Mouse (Mus musculus): ENCODE results near the gene Bsg. TPM values are rescaled to one million over a fixed set of nuclear protein-coding genes. Genes with fewer than 3 reads are reported as not detected.

Gene Bsg
- polyA plus RNA-seq (2012; rRNA removed): 812 and 1,288 TPM in 2 replicates

GRCm38 (mm10) chr10:79704065-79704969 lies at the start of gene Bsg:
Gene Bsg (plus strand): TSS chr10:79704491.

GRCm38 (mm10) chr10:79664131-79664665 lies 40.1 kb upstream of the Bsg start, which contains the start of gene Madcam1:
Gene Madcam1 (plus strand): TSS chr10:79664559.

GRCm38 (mm10) chr10:79668771-79669575 lies 35.3 kb upstream of the Bsg start, which contains the start of gene Tpgs1:
Gene Tpgs1 (plus strand): TSS chr10:79669369.

GRCm38 (mm10) chr10:79681591-79682245 lies 22.6 kb upstream of the Bsg start, which contains the start of gene Cdc34:
Gene Cdc34 (plus strand): TSS chr10:79682195.

GRCm38 (mm10) chr10:79688720-79689119 lies 15.6 kb upstream of the Bsg start, which contains the start of gene Gzmm:
Gene Gzmm (plus strand): TSS chr10:79689020.

GRCm38 (mm10) chr10:79716254-79716987 lies 12.1 kb downstream of the Bsg start, which contains the start of gene Hcn2:
Gene Hcn2 (plus strand): TSS chr10:79716634.

GRCm38 (mm10) chr10:79745898-79746773 lies 41.8 kb downstream of the Bsg start, which contains the start of gene Polrmt:
Gene Polrmt (minus strand): TSS chr10:79746581.

GRCm38 (mm10) chr10:79754856-79755516 lies 50.7 kb downstream of the Bsg start, which contains the start of gene Fgf22:
Gene Fgf22 (plus strand): TSS chr10:79755076.

Other genes with a start within 250 kb of the Bsg start
- gene Vmn2r83, start 235.8 kb upstream of the Bsg start, polyA plus RNA-seq (2012; rRNA removed): not detected in 2 replicates
- 46.8 and 52.3 TPM in 2 replicates for gene Plpp2, start 170.7 kb upstream of the Bsg start, polyA plus RNA-seq (2012; rRNA removed)
- 205 and 206 TPM in 2 replicates for gene Mier2, start 149.3 kb upstream of the Bsg start, polyA plus RNA-seq (2012; rRNA removed)
- gene Theg, start 117.2 kb upstream of the Bsg start, polyA plus RNA-seq (2012; rRNA removed): not detected in 2 replicates
- 1.0 and 1.1 TPM in 2 replicates for gene C2cd4c, start 90.5 kb upstream of the Bsg start, polyA plus RNA-seq (2012; rRNA removed)
- gene Shc2, start 66.6 kb upstream of the Bsg start, polyA plus RNA-seq (2012; rRNA removed): 23.4 and 27.1 TPM in 2 replicates
- not detected in 2 replicates for gene Odf3l2, start 58.8 kb upstream of the Bsg start, polyA plus RNA-seq (2012; rRNA removed)
- 0.37 and 0.41 TPM in 2 replicates for gene Madcam1, start 39.9 kb upstream of the Bsg start, polyA plus RNA-seq (2012; rRNA removed)
- 157 and 195 TPM in 2 replicates for gene Tpgs1, start 35.1 kb upstream of the Bsg start, polyA plus RNA-seq (2012; rRNA removed)
- 105 and 140 TPM in 2 replicates for gene Cdc34, start 22.3 kb upstream of the Bsg start, polyA plus RNA-seq (2012; rRNA removed)
- gene Gzmm, start 15.5 kb upstream of the Bsg start, polyA plus RNA-seq (2012; rRNA removed): 0.38 and 0.59 TPM in 2 replicates
- 15.6 and 16.5 TPM in 2 replicates for gene Hcn2, start 12.1 kb downstream of the Bsg start, polyA plus RNA-seq (2012; rRNA removed)
- 87.5 and 91.0 TPM in 2 replicates for gene Polrmt, start 42.1 kb downstream of the Bsg start, polyA plus RNA-seq (2012; rRNA removed)
- gene Fgf22, start 50.6 kb downstream of the Bsg start, polyA plus RNA-seq (2012; rRNA removed): 0.14 TPM in 1 of 2 replicates, not detected in the other
- 308 and 375 TPM in 2 replicates for gene Rnf126, start 62.5 kb downstream of the Bsg start, polyA plus RNA-seq (2012; rRNA removed)
- 44.1 and 45.1 TPM in 2 replicates for gene Fstl3, start 72.8 kb downstream of the Bsg start, polyA plus RNA-seq (2012; rRNA removed)
- 0.20 and 0.37 TPM in 2 replicates for gene Prss57, start 86.5 kb downstream of the Bsg start, polyA plus RNA-seq (2012; rRNA removed)
- gene Palm, start 89.1 kb downstream of the Bsg start, polyA plus RNA-seq (2012; rRNA removed): 90.7 and 101 TPM in 2 replicates
- gene Misp, start 116.5 kb downstream of the Bsg start, polyA plus RNA-seq (2012; rRNA removed): 5.1 and 6.2 TPM in 2 replicates
- 420 and 461 TPM in 2 replicates for gene Ptbp1, start 149.9 kb downstream of the Bsg start, polyA plus RNA-seq (2012; rRNA removed)
- gene Prtn3, start 170.0 kb downstream of the Bsg start, polyA plus RNA-seq (2012; rRNA removed): 9.7 and 11.8 TPM in 2 replicates
- gene Plppr3, start 170.1 kb downstream of the Bsg start, polyA plus RNA-seq (2012; rRNA removed): 55.3 and 72.1 TPM in 2 replicates
- gene Elane, start 181.8 kb downstream of the Bsg start, polyA plus RNA-seq (2012; rRNA removed): 0.20 and 1.7 TPM in 2 replicates
- 3,404 and 4,096 TPM in 2 replicates for gene Cfd, start 186.4 kb downstream of the Bsg start, polyA plus RNA-seq (2012; rRNA removed)
- gene Med16, start 204.4 kb downstream of the Bsg start, polyA plus RNA-seq (2012; rRNA removed): 147 and 148 TPM in 2 replicates
- gene Gm26602, start 206.4 kb downstream of the Bsg start, polyA plus RNA-seq (2012; rRNA removed): not detected in 2 replicates
- 11.7 and 14.4 TPM in 2 replicates for gene Kiss1r, start 212.5 kb downstream of the Bsg start, polyA plus RNA-seq (2012; rRNA removed)
- 253 and 262 TPM in 2 replicates for gene R3hdm4, start 216.7 kb downstream of the Bsg start, polyA plus RNA-seq (2012; rRNA removed)
- 12.3 and 12.7 TPM in 2 replicates for gene Arid3a, start 222.6 kb downstream of the Bsg start, polyA plus RNA-seq (2012; rRNA removed)

Measured in ovary, adult 2 months (tissue).